Mouse (Mus musculus): Measurements from ENCODE around the gene Aspm. TPM values are rescaled to one million over a fixed set of nuclear protein-coding genes. Genes with fewer than 3 reads are reported as not detected.

Aspm gene
- 6.8 and 7.7 TPM in 2 replicates for polyA plus RNA-seq (2012; rRNA removed)

GRCm38 (mm10) chr1:139454340-139455225, at the start of gene Aspm:
Gene Aspm, plus strand, starts transcription at chr1:139454772.

GRCm38 (mm10) chr1:139421875-139422791, 32.4 kb upstream of the Aspm start, which contains the start of gene Zbtb41:
Gene Zbtb41, plus strand, starts transcription at chr1:139422288.

GRCm38 (mm10) chr1:139501258-139501752, 46.7 kb downstream of the Aspm start, which contains the start of gene F13b:
Gene F13b, plus strand, starts transcription at chr1:139501702.

Other genes starting within 250 kb of the Aspm start
- gene Crb1, start 77.7 kb upstream of the Aspm start, polyA plus RNA-seq (2012; rRNA removed): not detected in 2 replicates
- 1.6 and 1.9 TPM in 2 replicates for gene Zbtb41, start 32.5 kb upstream of the Aspm start, polyA plus RNA-seq (2012; rRNA removed)
- 15.2 and 17.0 TPM in 2 replicates for gene F13b, start 46.9 kb downstream of the Aspm start, polyA plus RNA-seq (2012; rRNA removed)
- 1.5 and 1.6 TPM in 2 replicates for gene Cfhr1, start 105.5 kb downstream of the Aspm start, polyA plus RNA-seq (2012; rRNA removed)